Mouse (Mus musculus) MEL-GATA-1-ER (cell line): Measurements from ENCODE around the gene Tmem91.

Experiments used
- DNase-seq: peaks from one replicate; pipeline ENCODE4 v3.0.0-alpha.2; 2012; ENCODE audit warnings: low read depth; ENCODE audit errors: extremely low read depth

The Tmem91 gene

DNA sequence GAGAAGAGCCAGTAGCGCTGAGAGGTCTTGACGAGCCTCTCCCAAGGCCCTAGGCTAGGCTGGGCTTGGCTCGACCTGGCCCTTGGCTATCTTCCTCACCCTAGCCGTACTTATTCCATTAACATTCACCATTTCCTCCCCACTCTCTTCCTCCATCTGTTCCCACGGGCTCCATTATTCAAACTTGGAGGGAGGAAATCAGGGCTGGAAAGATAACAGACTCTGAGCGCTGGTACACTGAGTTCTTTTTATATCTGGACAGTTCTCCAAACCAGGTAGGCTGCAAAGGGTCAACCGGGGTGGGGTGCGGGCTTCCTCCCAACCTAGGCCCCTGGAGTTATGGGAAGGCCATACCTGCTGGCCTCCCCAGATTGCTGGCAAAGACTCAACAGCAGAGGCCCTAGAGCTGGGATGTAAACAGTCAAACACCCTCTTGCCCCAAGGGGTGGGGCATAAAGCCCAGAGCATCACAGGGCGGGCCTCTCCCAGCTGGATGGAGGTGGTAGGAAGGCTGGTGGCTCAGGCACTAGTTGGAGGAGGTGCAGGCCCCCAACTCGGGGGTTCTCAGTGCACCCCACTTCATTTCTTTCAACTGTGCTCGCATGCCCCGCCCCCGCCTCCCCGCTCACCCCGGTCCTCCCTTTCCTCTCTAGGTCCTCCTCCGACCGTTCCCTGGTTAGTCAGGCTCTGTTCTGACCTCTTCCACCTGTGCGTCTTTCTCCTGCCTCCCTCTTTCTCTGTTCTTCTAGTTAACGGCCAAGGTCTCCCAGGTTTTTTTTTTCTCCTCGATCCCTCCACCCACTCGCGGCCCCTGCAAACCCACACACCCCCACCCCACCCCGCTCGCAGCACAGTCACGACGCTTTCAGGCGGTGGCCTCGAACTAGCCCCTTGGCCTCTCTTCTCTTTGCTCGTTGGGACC, 48.2 kb downstream of the Tmem91 start, which contains the start of gene B3gnt8:
TSS of gene B3gnt8 (plus strand) at position 146 of the 922 bp plus-strand sequence.
- DNase-seq = no peak

DNA sequence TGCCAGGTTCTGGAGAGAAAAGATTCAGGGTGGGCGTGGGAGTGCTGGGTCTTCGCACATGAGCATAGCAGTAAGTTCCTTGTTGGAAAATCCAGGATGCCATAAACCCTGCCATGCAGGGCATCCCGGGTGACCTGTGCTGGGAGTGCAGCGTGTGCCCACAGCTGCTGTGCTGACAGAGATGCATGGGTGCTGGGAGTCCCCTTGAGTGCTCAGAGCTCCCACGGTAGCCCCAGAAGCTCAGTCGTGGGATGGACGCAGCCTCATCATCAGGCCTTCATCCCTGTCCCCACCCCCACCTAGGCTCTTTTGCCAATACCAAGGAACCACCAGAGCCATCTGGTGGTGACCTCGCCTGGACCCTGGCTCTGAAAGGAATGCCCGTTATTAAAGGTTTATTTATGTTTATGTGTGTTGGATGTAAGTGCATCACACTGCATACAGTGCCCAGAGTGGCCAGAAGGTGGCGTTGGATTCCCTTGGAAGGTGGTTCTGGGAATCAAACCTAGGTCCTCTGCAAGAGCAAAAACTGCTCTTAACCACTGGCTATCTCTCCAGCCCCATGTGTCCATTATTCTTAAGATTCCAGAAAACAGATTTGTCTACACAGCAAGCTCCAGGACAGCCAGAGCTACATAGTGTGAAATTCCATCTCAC, 49.2 kb downstream of the Tmem91 start:
- peak; percentile 40 for DNase-seq

DNA sequence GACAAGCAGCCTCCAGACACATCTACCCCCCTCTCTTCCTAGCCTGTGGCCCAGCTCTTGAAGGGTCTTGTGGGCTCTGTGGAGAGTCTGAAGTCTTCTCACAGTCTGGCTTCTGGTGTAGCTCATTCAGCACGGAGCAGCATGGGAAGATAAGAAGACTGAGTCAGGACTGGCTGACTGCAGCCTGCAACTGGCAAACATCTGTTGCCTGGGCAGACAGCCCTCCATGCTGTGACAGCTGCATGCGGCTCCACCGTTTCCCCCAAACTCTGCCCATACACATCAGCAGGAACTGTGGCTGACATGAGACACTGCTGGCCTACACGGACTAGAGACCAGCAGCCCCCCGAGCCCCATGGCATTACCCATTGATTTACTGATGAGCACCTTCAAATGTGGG, 50.1 kb downstream of the Tmem91 start:
- DNase-seq = no peak

DNA sequence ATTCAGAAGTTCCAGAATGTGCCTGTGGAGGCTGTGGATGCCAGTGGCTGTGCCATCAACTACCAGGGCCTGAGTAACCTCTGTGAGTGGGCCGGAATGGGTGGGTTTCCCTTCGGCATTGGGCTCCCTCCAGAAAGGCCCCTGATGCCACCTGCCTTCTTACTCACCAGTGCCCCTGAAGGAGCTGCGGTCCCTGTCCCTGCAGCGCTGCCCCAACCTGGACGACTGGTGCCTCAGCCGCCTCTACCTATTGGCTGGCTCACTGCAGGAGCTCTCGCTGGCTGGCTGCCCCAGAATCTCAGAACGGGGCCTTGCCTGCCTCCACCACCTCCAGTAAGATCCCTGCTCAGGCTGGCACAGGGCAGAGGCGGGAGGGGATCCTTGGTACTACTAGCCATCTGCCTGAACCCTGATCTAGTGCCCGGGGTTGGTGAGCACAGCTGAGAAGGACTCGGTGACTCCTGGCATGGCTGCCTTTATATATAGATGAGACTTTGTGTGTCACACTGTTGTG, 51.1 kb downstream of the Tmem91 start:
- DNase-seq = no peak

DNA sequence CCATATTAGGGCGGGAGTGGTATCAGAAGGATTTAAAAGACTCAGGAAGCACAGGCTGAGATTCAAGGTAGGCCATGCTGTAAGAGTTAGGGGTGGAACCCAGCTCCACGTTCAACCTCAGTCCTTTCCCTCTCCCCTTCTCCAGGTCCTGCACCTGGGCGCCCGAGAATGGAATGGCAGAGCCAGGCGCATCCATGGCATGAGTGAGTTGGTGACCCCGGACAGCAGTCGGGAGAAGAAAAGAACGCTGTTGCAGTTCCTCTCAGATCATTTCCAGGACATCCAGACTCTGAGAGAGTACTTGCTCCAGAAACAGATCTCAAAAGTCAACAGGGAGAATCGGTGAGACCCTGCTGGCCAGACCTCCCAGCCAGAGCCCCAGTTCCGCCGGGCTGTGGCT, 54.2 kb downstream of the Tmem91 start:
- no peak for DNase-seq

DNA sequence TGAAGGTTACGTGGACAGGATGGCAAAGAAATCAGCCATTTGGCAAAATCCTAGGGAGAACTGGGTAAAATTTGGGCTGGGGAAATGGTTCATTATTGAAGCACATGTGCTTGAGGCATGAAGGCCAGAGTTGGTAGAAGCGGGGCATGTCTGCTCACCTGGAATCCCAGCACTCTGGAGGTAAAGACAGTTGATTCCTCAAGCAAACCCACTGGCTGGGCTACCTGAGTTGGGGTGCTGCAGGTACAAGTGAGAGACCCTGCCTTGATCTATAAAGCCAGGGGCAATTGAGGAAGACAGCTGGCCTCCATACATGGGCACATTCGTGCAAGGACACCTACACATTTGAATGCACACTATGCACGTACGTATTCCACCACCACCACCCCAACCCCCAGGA, 54.9 kb downstream of the Tmem91 start:
- DNase-seq = no peak

DNA sequence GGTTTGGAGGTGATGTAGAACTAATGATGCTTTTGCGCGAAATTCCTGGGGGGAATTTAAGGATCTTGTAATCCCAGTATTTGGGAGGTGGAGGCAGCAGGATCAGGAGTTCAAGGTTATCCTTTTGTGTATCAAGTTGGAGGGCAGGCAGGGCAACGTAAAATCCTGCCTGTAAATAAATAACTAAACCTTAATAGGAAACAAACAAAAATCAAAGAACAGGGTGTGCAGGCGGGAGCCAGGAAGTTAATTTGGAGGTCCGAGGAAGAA, 55.3 kb downstream of the Tmem91 start:
- no peak for DNase-seq
